Mouse (Mus musculus): ENCODE measurements at regions not wholly inside any gene's neighbourhood (a gene's known extent, or its start where the extent isn't known, plus 50 kb on each side); places are given as distances from the start of the nearest gene placed in this dataset.
A peak's percentile ranks its signal among the peaks of the same experiment; 100 is the strongest.

DNA sequence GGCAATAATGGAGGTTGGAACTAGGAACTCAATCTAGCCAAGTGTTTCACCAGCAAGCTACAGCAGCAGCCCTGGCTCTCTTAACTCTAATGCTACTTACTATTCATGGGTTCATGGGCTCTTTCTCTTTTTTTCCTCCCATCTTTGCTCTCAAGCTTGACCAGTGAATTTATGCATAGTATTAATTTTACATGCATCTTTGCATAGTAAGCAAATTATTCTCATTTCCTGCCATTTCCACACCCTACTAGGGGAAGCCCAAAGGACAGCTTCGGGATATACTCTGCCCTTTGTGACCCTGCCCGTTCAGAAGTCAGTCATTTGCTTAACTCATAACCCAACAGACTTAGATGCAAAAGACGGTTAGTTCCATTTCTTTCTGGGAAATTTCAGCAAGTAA, 153.2 kb downstream of the Qrsl1 start:
- no peak for DNase-seq (ENCODE audit: low spot score in 2 of 2)

GRCm38 (mm10) chr10:43749496-43750110, 151.9 kb downstream of the Qrsl1 start:
- no peak for DNase-seq (ENCODE audit: low spot score in 2 of 2)

DNA sequence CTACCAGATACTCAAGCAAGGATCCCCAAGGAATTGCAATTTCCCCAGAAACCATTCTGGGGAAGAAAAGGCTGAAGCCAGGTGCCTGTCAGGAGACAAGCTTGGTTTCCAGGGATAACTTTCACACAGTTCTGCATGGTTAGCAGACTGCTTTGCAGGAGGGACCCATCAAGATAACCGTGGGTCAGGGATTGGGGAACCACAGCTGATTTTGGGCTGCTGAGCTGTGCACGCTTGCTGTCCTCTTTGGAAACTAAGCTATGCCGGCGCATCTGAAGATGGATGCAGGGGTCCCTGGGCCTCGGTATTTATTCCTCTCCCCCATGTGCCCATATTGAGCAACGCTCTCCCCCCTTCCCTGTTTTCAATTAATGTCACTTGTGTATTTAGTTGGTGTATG, 151.1 kb downstream of the Qrsl1 start:
- DNase-seq (ENCODE audit: low spot score in 2 of 2): no peak

DNA sequence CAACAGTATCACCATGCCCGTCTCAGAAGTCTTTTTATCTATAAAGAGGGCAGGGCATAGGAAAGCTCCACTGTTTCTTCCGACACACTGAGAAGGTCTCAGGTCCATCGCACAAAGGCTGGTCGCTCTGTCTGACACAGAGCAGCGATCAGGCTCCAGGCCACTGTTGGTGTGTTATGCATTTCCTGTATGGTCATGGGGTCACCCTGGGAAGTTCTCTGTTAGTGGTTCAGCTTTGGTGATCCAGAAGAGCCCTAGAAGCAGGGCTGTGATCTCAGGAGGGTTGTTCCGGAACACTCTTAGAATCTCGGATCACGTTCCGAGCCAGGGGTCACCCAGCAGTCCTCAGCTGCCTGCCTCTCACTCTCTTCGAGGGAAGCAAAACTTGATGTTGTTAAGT, 150.7 kb downstream of the Qrsl1 start:
- DNase-seq (ENCODE audit: low spot score in 2 of 2): no peak

DNA sequence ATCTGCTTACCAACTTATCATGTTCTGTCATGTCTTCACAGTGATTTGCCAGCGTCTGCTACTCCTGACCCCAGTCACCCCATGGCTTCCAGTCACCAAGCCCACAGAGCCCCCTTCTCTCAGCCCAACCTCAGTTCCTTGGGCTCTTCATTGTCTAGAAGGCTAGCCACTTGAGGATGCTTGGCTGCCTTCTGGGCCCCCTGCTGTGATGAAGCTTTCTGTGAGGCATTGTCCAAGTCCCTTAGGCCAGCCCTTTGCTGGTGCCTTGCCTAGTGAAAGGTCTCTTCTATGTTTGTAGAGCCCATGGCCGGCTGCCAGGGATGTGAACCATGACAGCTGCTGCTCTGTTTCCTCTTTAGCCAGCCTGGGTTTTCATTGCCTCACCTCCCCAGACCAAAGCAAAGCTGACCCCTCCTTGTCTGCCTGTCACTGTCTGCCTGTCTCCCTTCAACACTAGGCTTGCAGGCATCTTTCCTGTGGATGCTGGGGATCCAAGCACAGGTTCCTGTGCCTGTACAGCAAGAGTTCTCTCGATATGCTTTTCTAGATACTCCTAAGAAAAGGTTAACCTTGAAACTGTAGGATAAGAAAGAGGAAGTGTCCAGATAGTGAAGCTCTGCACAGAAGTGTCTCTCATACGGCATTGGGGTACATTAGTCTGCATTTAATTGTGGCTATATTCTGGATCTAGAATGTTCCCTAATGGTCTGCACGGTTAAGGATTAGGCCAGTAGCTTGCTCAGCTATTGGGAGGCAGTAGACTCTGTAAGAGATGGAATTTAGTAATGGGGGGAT, 149.5 kb downstream of the Qrsl1 start:
- peak in 1 of 2 experiments; percentile 68 for DNase-seq (ENCODE audit: low spot score in 2 of 2)

GRCm38 (mm10) chr10:43756881-43757565, 144.5 kb downstream of the Qrsl1 start:
- DNase-seq (ENCODE audit: low spot score in 2 of 2): no peak

GRCm38 (mm10) chr10:43758124-43759025, 143.2 kb downstream of the Qrsl1 start:
- DNase-seq (ENCODE audit: low spot score in 2 of 2): no peak

DNA sequence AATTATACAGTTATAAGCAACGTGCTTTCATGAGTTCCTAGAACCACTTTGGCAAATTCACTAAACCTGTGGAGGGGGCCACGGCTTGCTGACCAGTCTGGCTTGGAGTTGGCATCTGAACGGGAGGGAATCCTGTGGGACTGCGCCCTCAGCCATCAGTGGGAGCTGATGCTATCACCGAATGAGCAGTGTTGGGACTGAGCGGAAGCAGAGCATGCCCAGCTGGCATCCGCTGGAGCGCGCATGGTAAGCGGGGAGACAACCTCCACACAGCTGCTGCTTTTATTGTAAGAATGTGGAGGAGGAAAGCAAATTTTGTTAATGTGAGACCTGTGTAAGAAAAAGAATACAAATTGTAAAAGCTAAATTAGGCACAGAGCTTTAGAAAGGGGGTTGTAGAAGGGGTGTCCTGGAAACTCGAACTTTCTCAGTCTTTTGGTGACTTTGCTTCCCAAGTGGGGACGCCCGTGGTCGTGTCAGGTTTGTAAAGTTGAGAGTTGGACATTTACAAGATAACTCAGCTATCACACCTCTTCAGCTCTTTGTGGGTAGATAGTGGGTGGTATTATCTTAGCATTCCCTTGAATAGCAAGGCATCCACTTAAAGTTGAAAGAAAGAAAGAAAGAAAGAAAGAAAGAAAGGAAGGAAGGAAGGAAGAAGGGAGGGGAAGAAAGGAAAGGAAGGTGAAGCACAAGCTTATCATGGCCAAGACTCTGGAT, 142.2 kb downstream of the Qrsl1 start:
- DNase-seq (ENCODE audit: low spot score in 2 of 2): no peak

DNA sequence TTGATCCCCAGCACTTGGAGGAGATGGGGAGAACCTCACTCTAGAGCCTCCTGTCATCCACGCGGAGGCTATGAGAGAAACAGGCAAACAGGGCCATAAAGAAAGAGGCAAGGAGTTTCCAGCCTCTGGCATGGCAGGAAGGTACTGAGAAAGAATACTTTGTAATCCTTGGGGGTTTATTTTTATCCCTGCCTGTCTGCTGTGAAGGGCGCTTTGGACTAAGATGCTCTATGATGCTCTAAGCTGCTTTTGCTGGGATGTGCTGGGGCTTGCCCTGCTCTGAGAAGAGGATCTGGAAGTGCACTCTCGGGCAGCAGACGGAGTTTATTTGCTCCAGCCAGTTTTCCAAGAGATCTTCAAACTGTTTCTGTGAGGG, 141.7 kb downstream of the Qrsl1 start:
- DNase-seq (ENCODE audit: low spot score in 2 of 2): no peak

- DNase-seq (ENCODE audit: low spot score in 2 of 2): no peak
These were observed 139.5 kb downstream of the Qrsl1 start for GRCm38 (mm10) chr10:43761979-43762570.

DNA sequence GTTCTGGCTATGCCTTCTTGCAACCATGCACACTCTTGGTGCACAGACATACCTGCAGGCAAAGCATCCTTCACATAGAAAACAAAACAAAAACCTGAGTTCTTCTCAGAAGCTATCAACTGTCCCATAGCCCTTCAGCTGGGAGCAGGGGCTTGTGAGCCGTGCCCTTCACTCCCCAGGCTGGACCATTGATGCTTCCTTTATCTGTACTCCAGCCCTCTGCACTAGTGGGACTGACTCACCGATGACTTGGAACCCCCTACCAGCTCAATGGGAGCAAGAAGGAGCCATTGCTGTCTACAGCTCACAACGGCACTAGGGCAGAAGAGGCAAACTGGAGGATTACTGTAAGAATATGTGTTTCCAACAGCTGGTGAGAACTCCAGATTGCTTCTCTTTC, 137.0 kb downstream of the Qrsl1 start:
- DNase-seq (ENCODE audit: low spot score in 2 of 2): no peak

- no peak for DNase-seq (ENCODE audit: low spot score in 2 of 2)
These were observed 136.3 kb downstream of the Qrsl1 start for GRCm38 (mm10) chr10:43765275-43765674.

- no peak for DNase-seq (ENCODE audit: low spot score in 2 of 2)
These were observed 135.6 kb downstream of the Qrsl1 start for GRCm38 (mm10) chr10:43765829-43766486.

GRCm38 (mm10) chr10:43767961-43768726, 133.4 kb downstream of the Qrsl1 start:
- DNase-seq (ENCODE audit: low spot score in 2 of 2): no peak

DNA sequence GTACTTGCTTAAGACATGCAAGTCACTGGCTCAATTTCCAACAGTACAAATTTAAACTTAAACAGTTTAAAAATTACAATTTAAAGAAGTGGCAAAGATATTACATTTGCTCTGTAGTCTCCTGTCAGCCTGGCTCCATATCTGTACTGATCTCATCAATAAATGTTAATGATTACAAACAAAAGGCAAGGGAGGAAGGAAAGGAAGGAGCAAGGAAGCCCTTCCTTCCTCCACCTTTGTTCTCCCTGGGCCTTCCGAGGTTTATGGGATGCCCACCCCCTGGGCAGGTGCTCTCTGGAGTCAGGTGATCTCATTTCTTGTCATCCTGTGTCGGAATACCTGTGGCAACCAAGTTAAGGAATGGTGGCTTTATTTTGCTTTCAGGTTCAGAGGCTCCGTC, 132.5 kb downstream of the Qrsl1 start:
- no peak for DNase-seq (ENCODE audit: low spot score in 2 of 2)

DNA sequence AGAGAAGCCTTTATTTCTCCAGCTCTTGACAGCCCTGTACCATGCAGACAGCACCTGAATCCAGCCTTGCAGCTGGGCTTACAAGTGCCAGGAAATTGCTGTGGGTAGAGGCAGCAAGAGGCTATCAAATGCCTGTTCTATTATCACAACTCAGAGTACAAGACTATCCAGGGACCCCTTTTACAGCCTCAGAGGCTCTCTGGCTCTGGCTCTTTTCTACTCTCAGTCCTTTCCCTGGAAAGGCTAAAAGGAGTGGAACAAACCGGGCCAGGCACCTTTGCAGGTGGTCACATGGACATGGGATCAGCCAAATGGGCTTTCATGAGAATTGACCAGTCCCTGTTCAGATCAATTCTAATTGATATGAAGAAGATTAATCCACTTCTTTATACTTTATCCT, 125.7 kb downstream of the Qrsl1 start:
- DNase-seq (ENCODE audit: low spot score in 2 of 2): no peak

GRCm38 (mm10) chr10:43777612-43778600, 123.6 kb downstream of the Qrsl1 start:
- DNase-seq (ENCODE audit: low spot score in 2 of 2): no peak

- no peak for DNase-seq (ENCODE audit: low spot score in 2 of 2)
These were observed 121.0 kb downstream of the Qrsl1 start for GRCm38 (mm10) chr10:43780571-43780970.

All from natural killer cell, adult 2 months (primary cell).